Mouse (Mus musculus): ENCODE measurements around the gene Vsx1. TPM values are rescaled to one million over a fixed set of nuclear protein-coding genes. Genes with fewer than 3 reads are reported as not detected.

The Vsx1 gene
- not detected for total RNA-seq (2023)

DNA sequence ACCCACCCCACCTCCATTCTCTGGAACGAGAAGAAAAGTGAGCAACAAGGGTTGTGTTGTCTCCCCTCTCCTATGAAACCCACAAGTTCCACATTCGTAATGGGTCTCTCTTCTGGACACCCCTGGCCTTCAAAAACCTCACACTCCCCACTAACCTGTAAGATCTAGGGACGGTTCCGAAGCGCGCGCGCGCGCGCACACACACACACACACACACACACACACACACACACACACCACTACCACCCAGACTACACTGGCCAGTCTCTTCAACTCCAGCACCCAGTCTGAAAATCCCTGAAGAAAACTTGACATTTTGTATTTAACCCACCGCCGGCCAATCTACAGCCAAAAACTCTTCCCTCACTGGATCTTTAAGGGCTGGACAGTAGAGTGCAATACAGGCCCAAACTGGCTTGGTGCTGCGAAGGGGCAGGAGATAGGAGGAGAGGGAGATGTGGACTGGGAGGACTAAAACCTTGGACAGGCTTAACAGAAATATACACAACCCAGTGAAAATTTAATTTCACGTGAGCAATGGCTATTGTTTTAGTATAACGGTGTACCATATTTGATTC, at the start of gene Vsx1:
TSS of gene Vsx1 (minus strand) at position 138 of the 578 bp plus-strand sequence.

DNA sequence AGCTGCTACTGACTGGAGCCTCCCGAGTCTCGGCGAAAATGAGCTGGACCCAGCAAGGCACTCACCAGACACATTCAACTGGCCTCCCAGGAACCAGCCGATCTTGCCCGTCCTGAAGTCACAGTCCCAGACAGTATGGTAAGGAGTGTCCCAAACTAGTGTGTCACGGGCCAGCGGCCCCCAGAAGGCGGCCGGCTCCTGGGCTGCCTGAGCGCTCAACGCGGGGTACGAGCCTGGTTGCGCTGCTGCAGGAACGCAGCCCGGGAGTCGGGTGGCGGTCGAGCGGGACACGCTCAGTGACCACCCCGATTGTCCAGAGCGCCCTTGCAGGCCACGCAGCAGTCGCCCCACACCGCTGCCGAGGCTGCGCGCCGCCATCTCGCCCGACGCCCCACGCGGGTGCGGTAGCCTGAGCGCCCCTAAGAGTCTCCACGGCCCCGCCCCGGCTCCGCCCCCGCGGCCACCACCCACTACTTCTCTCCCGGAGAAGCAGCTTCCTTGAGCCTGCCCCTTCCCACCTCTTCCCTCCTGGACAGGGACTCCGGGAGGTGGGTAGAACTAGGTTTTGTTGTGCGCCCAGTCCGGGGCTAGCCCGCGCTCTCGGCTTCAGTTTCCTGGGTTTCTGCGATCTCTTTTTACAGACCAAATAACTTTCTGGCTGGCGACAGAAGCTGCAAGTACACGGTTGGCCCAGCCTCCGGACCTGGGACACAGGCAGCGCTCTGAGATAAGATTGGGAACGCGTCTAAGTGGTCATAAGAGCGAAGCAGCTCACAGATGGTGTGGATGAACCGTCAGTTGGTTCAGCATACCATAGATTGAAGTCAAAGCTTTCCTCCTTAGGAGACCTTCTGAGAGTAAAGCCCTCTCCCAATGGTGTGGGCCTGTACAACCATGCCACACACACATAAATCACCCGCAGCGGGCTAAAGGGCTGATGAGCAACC, 21.1 kb downstream of the Vsx1 start, which contains the start of gene Acss1:
TSS of gene Acss1 (minus strand) at position 681 of the 947 bp plus-strand sequence.

Other genes starting within 250 kb of the Vsx1 start
- gene Zfp442, start 237.9 kb downstream of the Vsx1 start, total RNA-seq (2023) = 2.4 TPM
- 0.46 TPM for gene Zfp345, start 204.3 kb downstream of the Vsx1 start, total RNA-seq (2023)
- 50.5 TPM for gene Cst7, start 118.9 kb downstream of the Vsx1 start, total RNA-seq (2023)
- 28.0 TPM for gene Apmap, start 80.8 kb downstream of the Vsx1 start, total RNA-seq (2023)
- gene Acss1, start 20.9 kb downstream of the Vsx1 start, total RNA-seq (2023) = 56.8 TPM
- 32.9 TPM for gene Entpd6, start 59.7 kb upstream of the Vsx1 start, total RNA-seq (2023)
- 56.0 TPM for gene Pygb, start 97.4 kb upstream of the Vsx1 start, total RNA-seq (2023)
- 36.8 TPM for gene Abhd12, start 215.4 kb upstream of the Vsx1 start, total RNA-seq (2023)
- 0.80 TPM for gene Gins1, start 216.0 kb upstream of the Vsx1 start, total RNA-seq (2023)